Mouse (Mus musculus): Measurements from ENCODE around the gene Acvr2b. TPM values are rescaled to one million over a fixed set of nuclear protein-coding genes. Genes with fewer than 3 reads are reported as not detected.

Acvr2b gene
- total RNA-seq, 2 experiments from 2014 or later = 14.5 to 20.6 TPM

GRCm38 (mm10) chr9:119483554-119484353, 81.8 kb downstream of the Acvr2b start:
- DNase-seq = peak; percentile 89
- peak overlapping the region; percentile 40 for H3K4me3 ChIP-seq
- H3K27ac ChIP-seq = peak overlapping the region; percentile 84
- intact Hi-C loops (cut with DNase I) = no loop called here
- TF ChIP-seq CTCF (IDR thresholded peaks at IDR 0.05) = no peak

- peak; percentile 38 for DNase-seq
- intact Hi-C loops (cut with DNase I) = no loop called here
Observed at GRCm38 (mm10) chr9:119484420-119484819, 82.5 kb downstream of the Acvr2b start.

More at GRCm38 (mm10) chr9:119484420-119484819, 82.5 kb downstream of the Acvr2b start:
- Histone ChIP-seq H3K4me3 (no peak overlapping the region), H3K27ac (peak overlapping the region; percentile 84; the same call in 1 of the 2 replicates)
- TF ChIP-seq CTCF (IDR thresholded peaks at IDR 0.05) = no peak

Other genes starting within 250 kb of the Acvr2b start
- under 1 TPM; 0.46 to 0.84 TPM for gene Acaa1b, start 245.0 kb upstream of the Acvr2b start, total RNA-seq (2021)
- not detected for gene Gm47289, start 243.0 kb upstream of the Acvr2b start, total RNA-seq (2021)
- gene Slc22a13, start 193.0 kb upstream of the Acvr2b start, total RNA-seq (2021) = not detected
- 10 to 100 TPM; 55.9 to 64.1 TPM for gene Oxsr1, start 79.7 kb upstream of the Acvr2b start, total RNA-seq (2021)
- gene Acaa1a, start 62.4 kb upstream of the Acvr2b start, total RNA-seq (2021) = 10 to 100 TPM; 31.1 to 42.3 TPM
- 1 to 10 TPM; 4.3 to 5.0 TPM for gene Myd88, start 60.7 kb upstream of the Acvr2b start, total RNA-seq (2021)
- gene Xylb, start 44.7 kb upstream of the Acvr2b start, total RNA-seq (2021) = under 1 TPM; 0.13 to 0.14 TPM
- not detected for gene Slc22a14, start 36.6 kb upstream of the Acvr2b start, total RNA-seq (2021)
- 1 to 10 TPM; 1.6 to 2.3 TPM for gene Exog, start 42.8 kb downstream of the Acvr2b start, total RNA-seq (2021)
- under 1 TPM; 0.05 to 0.36 TPM for gene Scn5a, start 176.9 kb downstream of the Acvr2b start, total RNA-seq (2021)